Mouse (Mus musculus): ENCODE measurements around the gene Cct8.

DNA sequence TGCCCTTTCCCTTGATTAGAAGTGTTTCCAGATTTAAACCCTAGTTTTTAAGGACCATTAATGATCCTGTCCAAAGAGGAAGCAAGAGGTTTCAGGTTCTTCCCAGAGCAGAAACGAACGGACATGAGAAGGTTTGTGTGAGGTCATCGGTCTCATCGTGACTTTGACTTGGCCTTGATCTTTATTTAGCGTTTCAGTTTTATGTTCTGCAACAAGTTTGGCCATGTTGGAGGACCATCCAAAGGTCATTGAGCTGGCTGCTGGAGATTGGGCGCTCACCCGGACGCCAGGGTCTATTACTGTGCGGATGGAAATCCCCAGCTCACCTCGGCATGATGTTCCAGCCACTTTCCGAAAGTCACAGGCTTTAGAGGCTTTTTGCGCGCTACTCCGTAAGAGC lies 16.7 kb upstream of the Cct8 start:
- TF ChIP-seq CTCF (IDR thresholded peaks at IDR 0.05; ENCODE audit: low read depth, low read length) (no peak), POLR2A (IDR thresholded peaks at IDR 0.05; ENCODE audit: borderline replicate concordance, low read depth, low read length) (no peak)

All from bone marrow macrophage, adult 2 months (primary cell).